Mouse (Mus musculus): Measurements from ENCODE around the gene Lgr4.

The Lgr4 gene

DNA sequence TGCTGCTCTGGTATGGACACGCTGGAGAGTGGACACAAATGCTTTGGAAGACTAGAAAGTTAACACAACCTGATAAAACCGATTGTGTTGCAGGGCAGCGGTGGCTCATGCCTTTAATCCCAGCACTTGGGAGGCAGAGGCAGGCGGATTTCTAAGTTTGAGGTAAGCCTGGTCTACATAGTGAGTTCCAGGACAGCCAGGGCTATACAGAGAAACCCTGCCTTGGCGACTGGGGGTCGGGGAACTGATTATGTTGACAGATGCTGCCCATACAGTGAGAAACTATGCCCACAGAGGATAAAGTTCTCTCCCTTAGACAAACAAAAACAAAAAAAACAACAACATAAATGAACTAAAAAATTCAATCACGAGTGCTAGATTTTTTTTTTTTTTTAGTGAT is 99.6 kb downstream of the Lgr4 start:
- DNase-seq (ENCODE audit: extremely low spot score, low spot score) = no peak

DNA sequence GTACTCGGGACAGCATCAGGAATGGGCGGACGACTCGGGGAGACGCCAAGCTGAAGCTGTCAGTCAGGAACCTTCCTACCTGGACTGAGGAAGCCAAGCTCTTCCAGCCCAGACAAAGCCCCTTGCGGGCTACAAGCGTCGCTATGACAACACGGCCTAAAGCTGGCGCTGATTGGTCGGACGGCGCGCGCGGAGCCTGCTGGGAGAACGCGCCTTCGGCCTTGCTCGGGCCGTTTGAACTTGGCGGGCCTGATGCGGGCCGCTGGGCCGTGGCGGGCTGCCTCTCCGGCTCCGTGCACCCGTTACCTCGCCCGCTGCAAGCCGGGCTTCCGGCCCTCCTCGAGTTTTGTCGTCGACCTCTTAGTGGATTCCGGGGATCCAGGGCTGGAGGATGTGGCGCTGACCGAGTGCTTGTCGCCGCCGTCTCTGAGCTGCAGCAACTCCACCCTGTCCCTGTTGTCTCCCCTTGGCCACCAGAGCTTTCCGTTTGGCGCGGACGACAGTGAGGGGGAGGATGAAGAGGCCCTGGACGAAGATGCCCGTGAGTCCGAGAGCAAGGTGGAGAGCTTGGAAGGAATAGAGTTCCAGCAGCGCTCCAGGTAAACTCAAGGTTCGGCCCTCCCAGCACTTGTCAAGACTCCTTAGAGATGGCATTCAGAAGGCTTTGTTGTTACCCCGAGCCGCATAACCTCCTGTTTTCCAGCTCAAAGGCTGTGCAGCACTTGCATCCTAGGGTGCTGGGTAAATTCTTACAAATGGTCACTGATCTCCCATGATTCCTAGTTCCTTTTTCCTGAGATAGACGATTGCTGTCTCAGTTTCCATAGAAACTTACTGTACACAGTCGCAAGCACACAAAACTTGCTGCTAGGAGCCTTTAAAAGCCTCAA is 100.4 kb downstream of the Lgr4 start, which contains the start of gene Ccdc34:
Ccdc34 (plus strand) TSS at position 202 of the 890 bp plus-strand sequence.
- peak; percentile 91 for DNase-seq (ENCODE audit: extremely low spot score, low spot score)

DNA sequence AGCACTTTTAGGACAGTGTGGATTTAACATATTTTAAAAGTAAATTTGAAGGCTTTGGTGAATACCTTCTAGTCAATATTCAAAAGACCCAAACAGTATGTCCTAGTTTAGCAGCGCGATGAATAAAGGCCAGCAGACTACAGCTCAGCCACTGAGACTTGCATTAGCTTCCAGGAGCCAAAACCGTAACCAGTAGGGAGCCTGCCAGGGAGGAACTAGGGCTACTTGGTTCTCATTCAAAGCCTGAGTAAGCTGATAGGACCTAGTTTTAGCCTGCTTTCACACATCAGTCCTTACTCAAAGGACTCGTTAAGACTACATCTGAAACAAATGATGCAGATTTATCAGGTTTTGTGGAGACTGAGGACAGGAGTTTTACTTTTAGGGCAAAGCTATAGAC is 102.2 kb downstream of the Lgr4 start:
- no peak for DNase-seq (ENCODE audit: extremely low spot score, low spot score)

GRCm38 (mm10) chr2:110020430-110020829 is 103.0 kb downstream of the Lgr4 start:
- DNase-seq (ENCODE audit: extremely low spot score, low spot score) = no peak

DNA sequence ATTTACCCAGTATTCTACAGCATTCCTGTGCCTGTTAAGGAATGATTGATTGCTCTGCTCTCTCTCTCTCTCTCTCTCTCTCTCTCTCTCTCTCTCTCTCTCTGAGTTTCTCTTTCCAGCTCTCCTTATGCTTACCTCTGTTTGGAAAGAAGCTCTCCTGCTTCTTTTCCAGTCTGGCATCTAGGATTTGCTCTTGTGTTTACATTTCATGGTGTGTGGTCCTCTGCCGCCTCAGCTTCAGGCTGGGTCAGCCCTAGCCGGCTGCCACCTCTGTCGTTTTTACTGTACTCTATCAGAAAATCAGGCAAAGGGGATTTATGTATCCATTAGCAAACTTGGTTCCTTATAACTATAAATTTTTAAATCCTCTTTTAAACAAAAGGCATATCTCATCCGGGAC is 118.8 kb downstream of the Lgr4 start:
- DNase-seq (ENCODE audit: extremely low spot score, low spot score) = no peak

- no peak for DNase-seq (ENCODE audit: extremely low spot score, low spot score)
These were observed 119.2 kb downstream of the Lgr4 start for GRCm38 (mm10) chr2:110036665-110037064.

DNA sequence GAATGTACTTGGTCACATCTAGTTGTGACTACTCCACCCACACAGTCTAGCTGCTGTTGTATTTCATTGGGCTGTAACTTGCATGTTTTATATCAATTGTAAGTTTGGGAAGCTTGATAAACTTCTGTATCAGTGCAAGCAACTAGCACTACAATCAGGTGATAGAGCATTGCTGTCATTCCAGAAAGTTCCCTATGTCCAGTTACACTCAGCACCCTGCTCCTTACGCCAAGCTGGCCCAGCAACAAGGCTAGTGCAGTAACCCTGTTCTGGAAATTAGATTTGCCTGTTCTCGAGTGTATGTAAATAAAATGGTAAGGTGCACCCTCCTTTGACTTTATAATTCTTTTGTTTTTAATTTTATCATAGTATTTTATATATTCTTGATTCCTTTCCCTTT is 119.8 kb downstream of the Lgr4 start:
- DNase-seq (ENCODE audit: extremely low spot score, low spot score) = no peak

GRCm38 (mm10) chr2:110038341-110038740 is 120.9 kb downstream of the Lgr4 start:
- DNase-seq (ENCODE audit: extremely low spot score, low spot score) = no peak

GRCm38 (mm10) chr2:110042861-110043760 is 125.7 kb downstream of the Lgr4 start:
- no peak for DNase-seq (ENCODE audit: extremely low spot score, low spot score)

- DNase-seq (ENCODE audit: extremely low spot score, low spot score) = no peak
These were observed 141.0 kb downstream of the Lgr4 start for GRCm38 (mm10) chr2:110058424-110058823.

- DNase-seq (ENCODE audit: extremely low spot score, low spot score) = no peak
These were observed 145.7 kb downstream of the Lgr4 start for GRCm38 (mm10) chr2:110063131-110063530.

All from neural tube, embryonic 10.5 days (tissue).